Mouse (Mus musculus) midbrain, embryonic 10.5 days (tissue): ENCODE data around the gene Hpn. TPM values are rescaled to one million over a fixed set of nuclear protein-coding genes. Genes with fewer than 3 reads are reported as not detected.

ENCODE experiments used
- DNase-seq: peaks from one replicate; pipeline ENCODE4 v3.0.0-alpha.2; 2017; ENCODE audit warnings: low spot score
- H3K27ac ChIP-seq: fragments of 300-500 bp; sonication (generic); replicated peaks from 2 replicates; pipeline ENCODE4 v1.5.1; 2016; ENCODE audit warnings: mild to moderate bottlenecking
- H3K27me3 ChIP-seq: fragments of 300-500 bp; sonication (generic); 2 replicates; pipeline ENCODE4 v1.6.1; 2016; ENCODE audit warnings: low read depth, mild to moderate bottlenecking; ENCODE audit not compliant: poor library complexity, severe bottlenecking
- H3K36me3 ChIP-seq: fragments of 300-500 bp; sonication (generic); 2 replicates; pipeline ENCODE4 v1.6.1; 2016; ENCODE audit warnings: mild to moderate bottlenecking, moderate library complexity
- H3K4me1 ChIP-seq: fragments of 300-500 bp; sonication (generic); 2 replicates; pipeline ENCODE4 v1.6.1; 2016
- H3K4me3 ChIP-seq: fragments of 300-500 bp; sonication (generic); 2 replicates; pipeline ENCODE4 v1.5.1; 2016; ENCODE audit warnings: mild to moderate bottlenecking, moderate library complexity
- H3K9me3 ChIP-seq: fragments of 300-500 bp; sonication (generic); replicated peaks from 2 replicates; pipeline ENCODE4 v1.6.1; 2016; ENCODE audit warnings: mild to moderate bottlenecking
- WGBS: fragments of 180-500 bp; shearing (Covaris S2); methylation state at CpG from one replicate; pipeline ENCODE4 v1.1.7; 2016; 5-methylcytosine and 5-hydroxymethylcytosine counted together
- polyA plus RNA-seq: library from polyadenylated mRNA; unstranded; fragments of >200 nt; fragmentation: Nextera tagmentation; extraction: Ambion mirVana; gene quantifications from 2 replicates; pipeline ENCODE4 v1.2.1, GENCODE M21; 2016

The Hpn gene
- polyA plus RNA-seq, 1 experiment from 2014 or later: 1.00 TPM

DNA sequence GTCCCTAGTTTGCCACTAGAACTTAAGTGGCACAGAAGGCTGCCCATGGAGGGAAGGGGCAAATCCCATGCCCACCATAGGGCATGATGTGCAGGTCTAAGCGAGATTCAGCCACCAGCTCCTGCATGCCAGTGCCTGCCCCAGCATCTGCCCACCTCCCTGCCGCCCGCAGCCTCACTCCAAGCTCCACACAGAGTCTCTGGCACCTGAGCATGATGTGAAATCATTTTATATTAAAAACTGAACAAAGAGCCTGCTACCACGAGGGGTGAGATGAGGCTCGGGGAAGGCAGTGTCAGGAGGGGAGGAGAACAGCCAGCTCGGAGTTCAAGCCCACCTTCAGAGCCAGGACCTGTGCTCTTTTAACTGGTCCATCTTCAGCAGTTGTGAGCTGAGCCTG is 44.8 kb downstream of the Hpn start:
- Histone ChIP-seq H3K4me3 (no peak overlapping the region), H3K4me1 (peaks cover 6% of the 10 kb centered on the region), H3K9me3 (no peaks in the 10 kb centered on the region), H3K27ac (no peak overlapping the region), H3K36me3 (no peaks in the 10 kb centered on the region), H3K27me3 (no peaks in the 10 kb centered on the region)
- 85% methylated on average over 6 of the region's 6 CpGs for WGBS
- no peak for DNase-seq

DNA sequence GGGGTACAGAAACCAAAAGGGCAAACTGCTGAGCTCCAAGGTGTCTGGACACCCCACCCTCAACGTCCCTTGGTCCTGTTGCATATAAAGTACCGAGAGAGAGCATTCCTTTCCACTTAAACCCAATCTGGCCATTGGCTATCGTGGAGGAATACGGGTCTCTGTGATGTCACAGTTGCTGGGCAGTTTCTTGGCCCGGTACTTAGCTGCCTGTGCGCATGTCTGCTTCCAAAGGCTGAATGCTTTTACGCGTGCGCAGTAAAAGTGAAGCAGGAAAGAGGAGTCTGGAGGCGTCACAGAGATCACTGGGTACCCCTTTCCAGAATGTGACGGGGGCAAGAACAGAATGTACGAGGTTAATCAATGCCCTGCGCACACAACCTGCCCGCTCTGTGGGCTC is 45.6 kb downstream of the Hpn start:
- no peaks in the 10 kb centered on the region for H3K36me3 ChIP-seq
- no peaks in the 10 kb centered on the region for H3K9me3 ChIP-seq
- DNase-seq: no peak
- peaks cover 6% of the 10 kb centered on the region for H3K4me1 ChIP-seq
- H3K27ac ChIP-seq: no peak overlapping the region
- H3K27me3 ChIP-seq: no peaks in the 10 kb centered on the region
- H3K4me3 ChIP-seq: no peak overlapping the region
- WGBS: 92% methylated on average over 14 of the region's 14 CpGs

DNA sequence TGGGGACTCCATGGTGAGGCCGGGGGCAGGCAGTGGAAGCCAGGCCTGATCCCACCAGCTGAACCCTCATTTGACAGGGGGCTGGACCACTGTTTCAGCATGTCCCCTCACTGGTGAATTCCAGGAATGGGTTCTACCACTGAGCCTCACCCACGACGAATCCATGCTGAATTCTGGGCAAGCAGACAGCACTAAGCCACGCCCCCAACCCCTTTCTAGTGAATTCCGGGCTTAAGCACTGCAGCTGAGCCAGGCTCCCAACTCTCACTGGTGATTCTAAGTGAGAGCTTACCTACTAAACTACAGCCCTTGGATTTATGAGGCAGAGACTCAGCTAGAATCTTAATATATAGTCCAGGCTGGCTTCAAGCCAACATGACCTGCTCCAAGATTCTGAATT is 47.3 kb downstream of the Hpn start:
- no peak overlapping the region for H3K4me3 ChIP-seq
- no peak for DNase-seq
- no peaks in the 10 kb centered on the region for H3K9me3 ChIP-seq
- no peaks in the 10 kb centered on the region for H3K27me3 ChIP-seq
- 48% methylated on average over 5 of the region's 5 CpGs for WGBS
- H3K27ac ChIP-seq: 0 out of 2 replicates have a peak overlapping the region, but pooled peaks have one; percentile 49
- no peaks in the 10 kb centered on the region for H3K36me3 ChIP-seq
- H3K4me1 ChIP-seq: peaks cover 6% of the 10 kb centered on the region

GRCm38 (mm10) chr7:31063074-31063560 is 52.0 kb downstream of the Hpn start:
- WGBS: 85% methylated on average over 12 of the region's 12 CpGs
- Histone ChIP-seq H3K27me3 (no peaks in the 10 kb centered on the region), H3K9me3 (no peaks in the 10 kb centered on the region), H3K4me3 (no peak overlapping the region), H3K36me3 (no peaks in the 10 kb centered on the region), H3K27ac (no peak overlapping the region), H3K4me1 (peaks cover 13% of the 10 kb centered on the region)
- DNase-seq: no peak

DNA sequence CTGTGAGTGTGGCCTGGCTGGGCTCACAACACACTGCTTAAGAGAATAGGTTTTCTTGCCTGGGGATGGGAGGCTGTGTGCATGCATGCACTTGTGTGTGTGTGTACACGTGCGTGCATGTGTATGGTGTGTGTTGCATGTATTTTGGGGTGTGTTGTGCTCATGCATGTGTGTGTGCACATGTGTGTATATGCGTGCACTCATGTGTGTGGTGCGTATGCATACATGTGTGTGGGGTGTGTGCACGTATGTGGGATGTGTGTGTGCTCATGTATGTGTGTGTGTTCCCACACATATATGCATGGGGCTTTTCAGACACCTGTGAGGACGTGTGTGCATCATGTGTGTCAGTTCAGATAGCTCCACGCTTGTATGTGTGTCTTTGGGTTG is 54.5 kb downstream of the Hpn start:
- H3K4me3 ChIP-seq: no peak overlapping the region
- H3K4me1 ChIP-seq: peaks cover 17% of the 10 kb centered on the region
- H3K27ac ChIP-seq: peak overlapping the region; percentile 79
- WGBS: 86% methylated on average over 7 of the region's 7 CpGs
- H3K27me3 ChIP-seq: peaks cover 4% of the 10 kb centered on the region; the same call in 1 of the 2 replicates
- H3K9me3 ChIP-seq: no peaks in the 10 kb centered on the region
- H3K36me3 ChIP-seq: no peaks in the 10 kb centered on the region
- DNase-seq: no peak

- peaks cover 22% of the 10 kb centered on the region for H3K4me1 ChIP-seq
- H3K36me3 ChIP-seq: no peaks in the 10 kb centered on the region
- 65% methylated on average over 11 of the region's 11 CpGs for WGBS
- no peak overlapping the region for H3K4me3 ChIP-seq
- no peak for DNase-seq
- H3K27ac ChIP-seq: peak overlapping the region; percentile 79
- no peaks in the 10 kb centered on the region for H3K9me3 ChIP-seq
- peaks cover 9% of the 10 kb centered on the region; the same call in 1 of the 2 replicates for H3K27me3 ChIP-seq
Measured at GRCm38 (mm10) chr7:31059919-31060620, 55.0 kb downstream of the Hpn start.

GRCm38 (mm10) chr7:31059108-31059507 is 56.0 kb downstream of the Hpn start, which contains the start of gene Lgi4:
Gene Lgi4, plus strand, starts transcription at chr7:31059342.
- Histone ChIP-seq H3K9me3 (no peaks in the 10 kb centered on the region), H3K36me3 (no peaks in the 10 kb centered on the region), H3K27ac (peak within 1 kb of the TSS; percentile 79), H3K4me3 (no peak within 1 kb of the TSS), H3K4me1 (peaks cover 32% of the 10 kb centered on the region), H3K27me3 (peaks cover 19% of the 10 kb centered on the region)
- DNase-seq: peak; percentile 80
- 5% methylated on average over 2 of the region's 2 CpGs for WGBS

GRCm38 (mm10) chr7:31058211-31058610 is 56.9 kb downstream of the Hpn start:
- peaks cover 28% of the 10 kb centered on the region for H3K27me3 ChIP-seq
- WGBS: 89% methylated on average over 6 of the region's 6 CpGs
- peaks cover 34% of the 10 kb centered on the region for H3K4me1 ChIP-seq
- no peaks in the 10 kb centered on the region for H3K36me3 ChIP-seq
- H3K27ac ChIP-seq: no peak overlapping the region
- no peaks in the 10 kb centered on the region for H3K9me3 ChIP-seq
- no peak overlapping the region for H3K4me3 ChIP-seq
- DNase-seq: no peak

DNA sequence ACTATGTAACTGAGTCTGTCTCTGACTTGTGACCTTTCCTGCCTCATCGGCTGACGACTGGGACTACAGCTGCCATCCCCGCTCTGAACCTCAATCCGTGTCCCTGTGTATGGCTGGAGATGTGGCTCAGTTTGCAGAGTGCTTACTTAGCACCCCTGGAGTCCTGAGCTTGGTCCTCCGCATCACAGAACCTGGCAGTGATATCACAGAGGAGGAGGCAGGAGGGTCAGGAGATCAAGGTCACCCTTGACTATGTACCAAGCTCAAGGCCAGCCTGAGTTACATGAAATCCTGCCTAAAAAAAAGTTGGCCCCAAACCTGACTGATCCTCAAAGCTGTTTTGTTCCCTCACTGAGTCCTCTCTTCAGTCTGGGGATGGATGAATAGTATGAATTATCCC is 57.4 kb downstream of the Hpn start:
- no peaks in the 10 kb centered on the region for H3K9me3 ChIP-seq
- no peaks in the 10 kb centered on the region for H3K36me3 ChIP-seq
- no peak overlapping the region for H3K27ac ChIP-seq
- peaks cover 39% of the 10 kb centered on the region for H3K4me1 ChIP-seq
- H3K4me3 ChIP-seq: no peak overlapping the region
- H3K27me3 ChIP-seq: peaks cover 32% of the 10 kb centered on the region
- no peak for DNase-seq
- WGBS: 74% methylated on average over 5 of the region's 5 CpGs

DNA sequence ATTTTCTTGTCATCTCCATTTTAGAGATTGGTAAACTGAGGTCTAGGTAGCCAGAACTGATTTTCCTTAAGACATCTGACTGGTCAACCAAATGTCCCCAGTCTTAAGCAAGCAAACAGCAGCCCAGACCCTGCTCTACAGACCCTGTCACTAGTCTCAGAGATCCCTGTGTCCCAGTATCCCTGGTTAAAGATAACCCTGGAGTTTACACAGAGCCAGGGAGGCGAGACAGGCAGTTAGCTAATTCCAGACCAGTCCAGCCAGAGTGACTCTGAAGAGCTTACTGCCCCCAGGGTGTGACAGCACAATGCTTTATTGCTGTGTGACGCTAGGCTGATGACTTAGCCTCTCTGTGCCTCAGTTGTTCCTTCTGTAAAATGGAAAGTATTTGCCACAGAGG is 58.0 kb downstream of the Hpn start, which contains the start of gene Fxyd1:
Gene Fxyd1, minus strand, starts transcription at position 129 of the 400 bp plus-strand sequence.
- H3K27me3 ChIP-seq: peaks cover 39% of the 10 kb centered on the region
- WGBS: 65% methylated on average over 2 of the region's 2 CpGs
- H3K4me3 ChIP-seq: no peak within 1 kb of the TSS
- no peak within 1 kb of the TSS for H3K27ac ChIP-seq
- no peaks in the 10 kb centered on the region for H3K36me3 ChIP-seq
- H3K4me1 ChIP-seq: peaks cover 46% of the 10 kb centered on the region
- H3K9me3 ChIP-seq: no peaks in the 10 kb centered on the region
- no peak for DNase-seq

- Histone ChIP-seq H3K27ac (no peak overlapping the region), H3K36me3 (no peaks in the 10 kb centered on the region), H3K9me3 (no peaks in the 10 kb centered on the region), H3K4me3 (no peak overlapping the region), H3K27me3 (peaks cover 45% of the 10 kb centered on the region), H3K4me1 (peaks cover 52% of the 10 kb centered on the region)
- WGBS: 83% methylated on average over 7 of the region's 7 CpGs
- no peak for DNase-seq
Measured at GRCm38 (mm10) chr7:31056448-31056847, 58.6 kb downstream of the Hpn start.

GRCm38 (mm10) chr7:31055883-31056282 is 59.2 kb downstream of the Hpn start:
- no peaks in the 10 kb centered on the region for H3K36me3 ChIP-seq
- WGBS: 25% methylated on average over 3 of the region's 4 CpGs
- H3K27me3 ChIP-seq: peaks cover 51% of the 10 kb centered on the region
- H3K9me3 ChIP-seq: no peaks in the 10 kb centered on the region
- DNase-seq: no peak
- peaks cover 58% of the 10 kb centered on the region for H3K4me1 ChIP-seq
- H3K27ac ChIP-seq: no peak overlapping the region
- H3K4me3 ChIP-seq: no peak overlapping the region

DNA sequence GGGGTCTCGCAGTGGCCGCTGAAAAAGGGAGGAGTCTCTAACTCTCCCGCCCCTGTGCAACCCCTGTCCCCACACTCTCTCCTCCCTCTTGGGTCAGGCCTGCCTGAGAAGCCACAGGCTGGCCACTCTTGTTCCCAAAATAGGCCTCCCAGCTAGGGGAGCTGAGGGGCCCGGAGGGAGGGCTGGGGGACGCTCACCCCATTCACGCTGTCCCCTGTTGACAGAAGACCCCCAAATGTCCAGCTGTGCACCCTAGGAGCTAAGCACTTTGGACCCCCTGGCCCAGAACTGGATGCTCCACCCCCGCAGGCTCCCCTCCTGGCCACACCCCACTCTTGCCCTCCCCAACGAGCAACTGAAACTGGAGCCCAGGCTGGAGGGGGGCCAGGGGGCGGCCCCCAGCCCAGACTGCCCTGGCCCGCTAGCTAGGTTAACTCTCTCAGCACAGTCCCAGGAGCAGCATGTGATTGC is 59.7 kb downstream of the Hpn start:
- 6% methylated on average over 8 of the region's 10 CpGs for WGBS
- no peak for DNase-seq

More for the DNA sequence above, 59.7 kb downstream of the Hpn start:
- Histone ChIP-seq H3K9me3 (no peaks in the 10 kb centered on the region), H3K27ac (peak overlapping the region; percentile 71; the same call in 1 of the 2 replicates), H3K4me1 (peaks cover 63% of the 10 kb centered on the region), H3K4me3 (no peak overlapping the region), H3K36me3 (no peaks in the 10 kb centered on the region), H3K27me3 (peaks cover 56% of the 10 kb centered on the region)
